Mouse (Mus musculus) adrenal gland, adult 2 months (tissue): ENCODE data around the gene Cbr2. TPM values are rescaled to one million over a fixed set of nuclear protein-coding genes. Genes with fewer than 3 reads are reported as not detected.
"Not testable (repeated sequence)": the region's sequence is repeated elsewhere in the genome, so short reads cannot be mapped to it uniquely, and the experiment has no call there.

Experiments
- DNase-seq: peaks from one replicate; pipeline ENCODE4 v3.0.0; 2021
- long read RNA-seq: library from polyadenylated mRNA; stranded (forward); transcript quantifications from one replicate; pipeline ENCODE4 v2.0.0, GENCODE M21; 2021
- polyA plus RNA-seq: library from polyadenylated mRNA; depleted of rRNA; stranded (reverse); fragments of >200 nt; gene quantifications from 2 replicates; pipeline ENCODE4 v1.2.3, GENCODE M21; 2012; rRNA removed
- total RNA-seq, 2 experiments: library from RNA; stranded (reverse); gene quantifications; 2 replicates each; pipeline ENCODE4 v1.2.3; 2021

Gene Cbr2
- 10 to 100 TPM in 1 of 2 experiments, 1 to 10 TPM in 1; 8.3 to 10.6 TPM for total RNA-seq
- 52.6 and 54.2 TPM in 2 replicates for polyA plus RNA-seq
- long read RNA-seq, partial matches to known transcripts, result 0 of 4 reads
- long read RNA-seq, other reads (novel, unspliced or antisense), result 0 of 4 reads

DNA sequence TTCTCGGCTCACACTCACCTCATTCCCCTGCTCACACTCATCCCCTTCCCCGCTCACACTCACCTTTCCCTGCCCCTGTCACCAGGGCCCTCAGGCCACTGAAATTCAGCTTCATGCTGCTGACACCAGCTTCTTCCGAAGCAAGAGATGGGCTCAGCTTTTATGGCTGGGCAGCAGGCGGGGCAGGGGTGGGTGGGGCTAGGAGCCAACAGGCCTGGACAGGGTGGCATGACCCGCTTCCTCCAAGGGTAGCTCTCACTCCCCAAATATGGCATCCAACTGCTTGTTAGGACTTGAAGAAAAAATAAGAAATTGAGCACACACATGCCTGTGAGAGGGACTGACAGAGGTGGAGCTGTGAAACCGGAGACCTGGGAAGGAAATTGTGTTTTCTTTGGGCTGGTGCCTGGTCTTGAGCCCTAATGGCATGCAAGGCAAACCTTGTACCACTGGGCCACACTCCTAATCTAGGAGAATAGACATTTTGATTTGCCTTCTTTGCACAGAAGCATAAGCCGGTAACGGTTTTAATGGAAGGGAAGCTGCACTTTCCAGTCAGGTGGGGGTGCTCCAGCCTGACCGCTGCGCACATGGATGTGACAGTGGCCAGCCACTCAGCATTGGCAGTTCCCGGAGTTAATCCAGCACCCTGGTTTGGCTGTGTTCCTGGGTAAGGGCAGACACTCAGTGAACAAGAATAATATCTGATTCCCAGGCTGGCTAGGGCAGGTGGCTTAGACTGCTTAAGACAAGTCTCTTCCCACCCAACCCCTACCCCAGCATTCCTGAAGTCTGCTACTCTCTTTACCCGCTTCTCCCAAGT is at the start of gene Cbr2:
Cbr2 (minus strand) TSS at position 257 of the 823 bp plus-strand sequence.
- DNase-seq, result no peak

DNA sequence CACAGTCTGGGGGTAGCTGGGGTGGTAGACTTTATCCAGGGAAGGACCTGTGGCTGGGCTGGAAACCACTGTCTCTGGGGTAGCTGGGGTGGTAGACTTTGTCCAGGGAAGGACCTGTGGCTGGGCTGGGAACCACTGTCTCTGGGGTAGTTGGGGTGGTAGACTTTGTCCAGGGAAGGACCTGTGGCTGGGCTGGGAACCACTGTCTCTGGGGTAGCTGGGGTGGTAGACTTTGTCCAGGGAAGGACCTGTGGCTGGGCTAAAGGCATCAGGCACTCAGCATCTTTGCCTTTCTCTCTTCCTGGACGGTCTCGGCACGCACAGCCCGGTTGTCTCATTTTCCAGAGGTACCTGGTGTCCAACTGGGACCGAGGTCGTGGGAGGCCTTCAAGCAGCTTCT is 49.4 kb upstream of the Cbr2 start:
- DNase-seq, result not testable (repeated sequence)

DNA sequence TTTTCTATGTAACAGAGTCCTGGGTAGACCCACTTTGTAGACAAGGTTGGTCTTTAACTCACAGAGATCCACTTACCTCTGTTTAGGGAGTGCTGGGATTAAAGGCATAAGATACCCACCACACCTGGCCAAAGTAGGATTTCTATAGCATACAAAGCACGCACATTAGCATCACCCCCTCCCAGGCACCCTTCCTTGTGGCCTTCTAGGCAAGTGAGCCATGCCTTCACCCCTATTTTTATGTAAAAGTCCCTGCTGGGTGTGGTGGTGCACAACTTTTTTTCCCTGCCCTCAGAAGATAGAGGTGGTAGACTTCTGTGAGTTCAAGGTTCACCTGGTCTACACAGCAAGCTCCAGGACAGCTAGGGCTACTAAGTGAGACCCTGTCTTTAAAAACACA is 48.0 kb upstream of the Cbr2 start:
- no peak for DNase-seq

DNA sequence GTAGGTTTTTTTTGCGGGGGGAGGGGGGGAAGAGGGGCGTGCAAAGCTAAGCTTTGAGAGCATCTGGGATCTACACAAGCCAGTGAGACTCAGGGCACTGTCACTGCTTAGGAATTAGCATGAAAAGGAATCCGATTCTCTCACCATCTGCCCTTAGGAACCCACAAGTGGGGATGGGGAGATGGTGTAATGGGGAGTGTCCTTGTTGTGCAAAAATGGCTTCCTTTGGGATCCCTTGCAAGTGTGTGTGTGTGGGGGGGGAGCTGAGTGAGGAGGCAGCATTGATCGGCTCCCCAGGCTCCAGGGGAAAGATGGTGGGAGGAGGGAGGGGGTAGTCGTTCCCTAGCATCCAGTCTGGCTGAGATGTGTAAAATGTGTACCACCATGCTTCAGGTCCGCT is 45.2 kb upstream of the Cbr2 start:
- DNase-seq, result no peak

DNA sequence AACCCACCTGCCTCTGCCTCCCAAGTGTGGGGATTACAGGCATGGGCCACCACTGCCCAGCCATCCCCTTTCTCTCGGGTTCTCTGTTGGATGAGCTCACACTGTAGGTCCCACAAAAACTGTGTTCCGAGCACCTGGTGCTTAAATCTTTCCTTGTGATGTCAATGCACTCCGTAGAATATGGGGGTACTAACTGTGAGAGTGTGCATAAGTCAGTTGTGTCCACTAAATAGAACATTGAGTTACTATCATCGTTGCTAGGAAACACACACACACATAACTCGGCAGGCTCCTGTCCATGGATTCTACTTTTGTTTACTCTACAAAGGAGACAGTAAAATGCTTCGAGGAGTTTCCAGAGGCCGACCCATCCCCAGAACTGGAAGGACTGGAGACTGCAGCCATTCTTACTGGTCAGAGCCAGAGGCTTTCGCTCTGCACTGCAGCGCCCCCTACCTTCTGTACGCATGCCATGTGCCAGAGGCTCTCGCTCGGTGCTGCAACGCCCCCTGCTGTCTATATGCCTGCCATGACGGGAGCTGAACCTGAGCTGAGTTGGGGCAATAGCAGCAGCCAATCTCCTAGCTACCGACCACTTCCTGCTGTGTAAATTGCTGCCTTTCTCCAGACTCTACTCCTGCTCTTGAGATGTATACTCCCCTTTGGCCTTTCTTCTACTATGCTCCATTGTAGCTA is 44.0 kb upstream of the Cbr2 start:
- DNase-seq, result peak; percentile 94

DNA sequence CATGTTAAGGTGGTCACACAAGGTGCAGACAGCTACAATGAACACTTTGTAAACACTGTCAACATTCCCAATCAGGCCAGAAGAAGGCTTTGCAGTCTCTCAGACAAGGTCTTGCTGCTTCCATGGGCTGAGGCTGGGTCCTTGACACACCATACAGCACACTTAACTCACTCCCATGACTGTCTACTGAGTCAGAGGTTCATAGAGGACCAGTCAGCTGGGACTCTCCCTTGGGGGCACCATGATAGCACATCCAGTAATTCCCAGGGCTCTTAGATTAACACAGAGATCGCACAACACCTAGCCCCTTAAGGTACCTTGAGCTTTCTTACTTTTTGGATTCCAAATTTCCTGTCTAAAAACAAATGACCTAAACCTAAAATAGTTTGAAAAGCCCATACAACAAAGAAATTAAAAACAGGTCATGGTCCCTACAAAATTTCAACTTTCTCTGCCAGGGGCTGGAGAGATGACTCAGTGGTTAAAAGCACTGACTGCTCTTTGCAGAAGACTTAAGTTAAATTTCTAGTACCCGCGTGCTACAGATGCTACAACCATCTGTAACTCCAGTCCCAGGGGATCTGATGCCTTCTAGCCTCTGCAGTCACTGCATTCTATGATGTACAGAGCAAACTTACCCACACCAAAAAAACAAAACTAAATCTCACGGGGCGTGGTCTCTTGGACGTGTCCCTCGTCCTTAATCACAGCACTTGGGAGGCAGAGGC is 41.7 kb upstream of the Cbr2 start:
- DNase-seq, result peak; percentile 72

DNA sequence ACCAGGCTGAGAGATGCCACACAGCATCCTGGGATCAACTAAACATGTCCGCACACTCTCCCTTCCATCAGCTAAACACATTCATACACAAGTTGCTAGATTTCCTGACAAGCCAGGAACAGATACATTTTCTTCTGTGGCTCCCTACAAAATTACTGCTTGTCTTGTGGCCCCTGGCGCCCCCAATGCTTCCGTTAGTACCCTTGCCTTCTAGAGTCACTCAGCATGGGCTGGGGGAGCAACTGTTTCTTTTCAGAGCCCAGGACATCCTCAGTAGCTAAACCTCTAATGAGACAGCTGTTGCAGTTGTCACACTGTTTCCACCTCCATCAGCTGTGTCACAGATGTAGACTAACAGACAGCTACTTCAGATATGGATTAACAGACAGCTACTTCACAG is 40.8 kb upstream of the Cbr2 start:
- no peak for DNase-seq

DNA sequence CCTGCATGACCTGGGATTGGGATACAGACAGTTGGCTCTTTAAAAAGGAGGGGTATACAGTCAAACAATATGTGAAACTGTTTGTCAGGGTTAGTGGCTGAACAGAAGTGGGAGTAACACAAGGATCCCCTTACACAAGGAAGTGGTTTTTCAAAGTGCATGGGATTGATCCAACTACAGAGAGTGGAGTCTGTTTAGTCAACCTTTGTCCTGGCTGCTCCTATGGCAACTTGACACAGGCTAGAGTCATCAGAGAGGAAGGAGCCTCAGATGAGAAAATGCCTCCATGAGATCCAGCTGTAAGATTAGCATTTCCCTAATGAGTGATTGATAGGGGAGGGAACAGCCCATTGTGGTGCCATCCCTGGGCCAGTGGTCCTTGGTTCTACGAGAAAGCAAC is 36.3 kb upstream of the Cbr2 start:
- DNase-seq, result no peak

DNA sequence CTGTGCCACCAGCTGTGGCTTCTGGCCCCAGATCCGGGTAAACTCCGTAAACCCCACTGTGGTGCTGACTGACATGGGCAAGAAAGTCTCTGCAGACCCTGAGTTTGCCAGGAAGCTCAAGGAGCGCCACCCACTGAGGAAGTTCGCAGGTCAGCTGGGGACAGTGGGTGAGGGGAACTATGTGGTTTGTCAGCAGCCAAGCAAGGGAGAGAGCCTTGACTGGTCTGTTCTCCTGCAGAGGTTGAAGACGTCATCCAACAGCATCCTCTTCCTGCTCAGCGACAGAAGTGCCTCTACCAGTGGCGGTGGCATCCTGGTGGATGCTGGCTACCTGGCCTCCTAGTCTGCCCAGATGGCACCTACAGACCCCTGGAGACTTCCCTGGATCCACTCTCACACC is 35.1 kb upstream of the Cbr2 start:
- DNase-seq, result not testable (repeated sequence)

DNA sequence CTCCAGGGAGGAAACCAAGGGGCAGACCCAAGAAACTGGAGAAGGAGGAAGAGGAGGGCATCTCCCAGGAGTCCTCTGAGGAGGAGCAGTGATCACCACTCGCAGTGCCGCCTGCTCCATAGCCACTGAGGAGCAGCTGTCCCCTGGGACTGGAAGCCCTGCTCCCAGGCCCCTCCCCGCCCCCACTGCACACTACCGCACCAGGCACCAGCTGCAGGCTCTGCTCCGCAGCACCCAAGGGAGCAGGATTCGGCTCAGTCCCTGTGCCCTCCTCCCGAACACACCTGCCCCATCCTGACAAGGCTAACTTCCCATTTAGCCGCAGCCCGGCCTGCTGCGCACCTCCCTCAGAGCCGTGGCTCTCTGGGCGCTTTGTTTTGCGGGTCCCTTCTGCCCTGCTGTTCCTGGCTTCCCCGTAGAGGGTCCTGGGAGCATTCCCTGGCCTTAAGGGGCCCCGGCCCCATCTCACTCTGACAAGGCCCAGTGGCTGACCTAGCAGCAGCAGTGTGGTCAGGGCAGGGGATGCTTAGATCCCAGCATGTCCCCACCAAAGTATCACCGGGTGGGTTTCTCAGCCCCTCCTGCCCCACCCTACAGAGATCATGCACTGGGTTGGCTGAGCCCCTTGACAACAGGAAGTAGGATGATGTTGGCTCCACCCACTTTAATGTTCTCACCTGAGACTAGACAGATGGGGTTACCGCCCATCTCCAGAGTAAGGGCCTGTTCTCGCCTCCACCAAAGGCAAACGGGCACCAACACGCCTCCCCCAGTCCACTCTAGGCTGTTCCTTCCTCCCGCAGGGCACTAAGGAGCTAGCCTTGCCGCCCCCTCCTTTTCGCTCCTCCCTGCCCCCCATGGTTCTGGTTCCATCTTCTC is 31.4 kb upstream of the Cbr2 start:
- DNase-seq, result not testable (repeated sequence)

DNA sequence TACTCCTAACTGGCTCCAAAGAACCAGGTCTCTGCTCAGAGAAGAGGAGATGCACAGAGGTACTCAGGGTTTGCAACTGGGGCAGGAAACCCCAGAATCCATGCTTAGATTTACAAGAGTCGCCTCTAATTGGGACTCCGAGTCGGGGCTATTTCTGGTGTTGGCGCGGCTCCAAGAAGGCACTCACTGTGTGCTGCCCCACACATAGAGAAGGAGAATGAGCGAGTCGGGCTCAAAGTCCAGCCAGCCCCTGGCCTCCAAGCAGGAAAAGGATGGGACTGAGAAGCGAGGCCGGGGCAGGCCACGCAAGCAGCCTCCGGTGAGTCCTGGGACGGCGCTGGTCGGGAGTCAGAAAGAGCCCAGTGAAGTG is 30.7 kb upstream of the Cbr2 start, which contains the start of gene Hmga1b:
Hmga1b (plus strand) TSS at position 123 of the 370 bp plus-strand sequence.
- DNase-seq, result not testable (repeated sequence)

DNA sequence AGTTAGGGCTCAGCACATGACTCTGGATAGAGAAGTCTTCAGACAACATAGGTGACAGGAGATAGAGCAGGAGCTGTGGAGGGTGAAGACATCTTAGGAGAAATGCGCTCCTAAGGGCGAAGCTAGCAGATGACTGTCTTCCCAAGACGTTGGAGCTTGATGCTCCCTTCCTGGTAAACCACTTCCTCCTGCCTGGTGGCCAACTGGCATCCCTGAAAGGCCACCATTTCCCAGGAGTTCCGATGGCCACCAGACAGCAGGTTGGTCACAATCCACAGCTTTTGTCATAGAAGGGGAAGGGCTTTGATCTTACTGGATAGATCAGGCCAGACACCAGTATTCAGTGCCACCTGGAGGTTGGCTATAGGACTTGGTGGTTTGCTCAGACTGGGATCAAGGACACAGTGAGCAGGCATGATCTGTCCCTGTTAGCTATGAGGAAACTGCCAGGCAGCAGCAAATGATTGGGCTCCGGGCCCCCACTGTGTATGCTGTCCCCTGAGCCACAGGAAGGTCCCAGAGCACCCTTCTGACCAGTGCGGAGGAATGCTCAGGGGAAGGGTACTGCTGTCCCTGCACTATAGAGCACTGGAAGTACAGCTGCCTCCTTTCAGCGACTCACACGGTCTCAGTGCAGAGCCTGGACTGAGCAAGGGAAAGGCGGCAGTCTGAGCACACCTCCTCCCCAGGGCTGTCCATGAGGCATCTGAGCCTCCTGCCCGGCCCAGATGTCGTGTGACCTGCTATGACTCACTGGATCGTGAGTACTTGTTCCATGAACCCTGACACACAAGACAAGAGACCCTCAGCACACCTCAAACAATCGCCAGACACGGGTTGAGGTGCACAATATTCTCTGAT is 30.1 kb upstream of the Cbr2 start:
- DNase-seq, result no peak

DNA sequence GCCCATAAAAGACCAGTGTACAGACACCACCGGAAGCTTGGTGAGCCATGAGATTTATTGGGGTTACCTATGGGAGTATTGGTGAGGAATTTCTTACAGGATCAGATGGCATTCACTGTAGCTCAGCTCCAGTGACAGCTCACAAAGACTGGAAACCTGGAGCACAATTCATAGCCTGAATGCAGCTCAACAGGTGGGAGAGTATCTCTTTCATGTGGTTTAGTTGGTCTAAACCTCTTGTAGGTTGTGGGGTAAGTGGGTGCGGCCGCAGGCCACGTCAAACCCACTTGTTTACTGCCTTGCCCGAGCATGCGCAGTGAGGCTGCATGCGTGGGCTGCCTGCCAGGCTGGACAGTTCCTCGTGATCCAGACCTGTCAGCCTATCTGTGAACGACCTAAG is 28.3 kb upstream of the Cbr2 start:
- no peak for DNase-seq

DNA sequence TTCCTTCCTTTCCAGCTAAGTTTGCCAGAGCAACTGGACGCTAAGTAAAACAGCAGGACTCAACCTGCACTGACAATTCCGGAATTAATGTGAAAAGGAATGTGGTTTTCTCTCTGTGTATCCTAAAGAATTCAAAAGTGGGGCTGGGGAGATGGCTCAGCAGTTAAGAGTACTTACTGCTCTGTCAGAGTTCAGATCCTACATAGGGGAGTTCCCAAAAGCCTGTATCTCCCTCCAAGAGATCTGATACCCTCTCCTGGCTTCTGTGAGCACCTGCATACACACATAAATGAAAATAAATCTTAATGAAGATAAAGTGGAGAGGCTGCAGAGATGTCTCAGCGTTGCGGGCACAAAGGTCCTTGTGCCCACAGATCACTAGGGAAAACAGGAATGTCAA is 19.7 kb upstream of the Cbr2 start:
- DNase-seq, result no peak

DNA sequence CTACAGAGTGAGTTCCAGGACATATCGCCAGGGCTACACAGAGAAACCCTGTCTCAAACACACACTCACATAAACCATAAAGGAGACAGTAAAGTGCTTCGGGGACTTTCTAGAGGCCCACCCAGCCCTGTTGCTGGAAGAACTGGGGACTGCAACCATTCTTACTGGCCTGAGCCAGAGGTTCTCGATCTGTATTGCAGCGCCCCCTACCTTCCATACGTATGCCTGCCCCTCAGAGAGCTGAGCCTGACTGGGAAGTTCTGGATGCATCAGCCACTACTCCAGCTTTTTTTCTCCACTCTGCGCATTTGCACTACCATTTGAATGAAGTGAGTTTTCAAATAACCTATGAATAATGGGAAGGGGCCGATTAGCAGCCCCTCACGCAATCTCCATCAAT is 17.5 kb upstream of the Cbr2 start:
- peak; percentile 46 for DNase-seq

DNA sequence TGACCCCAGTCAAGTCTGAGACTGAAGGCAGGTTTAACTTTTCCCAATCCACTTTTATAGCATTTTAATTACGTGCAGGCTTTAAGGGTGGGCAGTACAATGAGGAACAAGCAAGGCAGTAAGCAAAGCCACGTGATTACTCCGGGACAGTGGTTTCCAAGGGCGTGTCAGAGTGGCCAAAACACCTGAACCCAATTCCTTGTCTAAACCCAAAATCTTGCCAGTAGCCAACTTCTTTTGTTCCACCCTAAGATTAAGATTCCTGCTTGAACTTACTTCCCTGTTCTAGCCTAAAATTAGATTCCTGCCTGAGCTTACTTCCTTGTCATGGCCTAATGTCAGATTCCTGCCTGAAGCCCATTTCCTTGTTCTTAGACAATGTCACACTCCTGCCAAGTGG is 16.1 kb upstream of the Cbr2 start:
- no peak for DNase-seq

DNA sequence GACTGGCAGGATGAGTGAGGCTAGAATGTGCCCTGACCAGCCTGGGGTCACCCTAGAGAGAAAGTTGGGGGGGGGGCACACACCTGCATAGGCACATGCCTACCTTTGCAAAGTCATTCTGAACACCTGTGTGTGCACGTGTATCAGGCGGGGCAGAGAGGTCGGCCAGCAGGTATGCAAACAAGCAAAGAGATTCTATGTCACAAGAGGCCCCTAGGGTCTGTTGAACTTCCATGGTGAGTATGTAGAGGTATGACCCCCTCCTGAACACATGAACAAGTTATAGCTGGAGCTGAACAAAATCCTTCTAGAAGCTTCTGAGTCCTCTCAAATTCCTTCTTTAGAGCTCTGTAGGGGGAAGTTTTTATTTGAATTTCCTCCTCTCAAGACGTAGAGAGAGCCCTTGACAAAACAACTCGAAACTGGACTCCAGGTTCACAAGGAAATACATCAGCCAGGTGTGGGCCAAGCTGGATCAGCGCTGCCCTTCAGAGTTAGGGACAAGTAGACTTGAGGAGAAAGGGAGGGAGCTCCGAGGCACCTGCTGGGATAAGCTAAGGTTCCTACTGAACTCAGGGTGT is 12.3 kb upstream of the Cbr2 start:
- no peak for DNase-seq

DNA sequence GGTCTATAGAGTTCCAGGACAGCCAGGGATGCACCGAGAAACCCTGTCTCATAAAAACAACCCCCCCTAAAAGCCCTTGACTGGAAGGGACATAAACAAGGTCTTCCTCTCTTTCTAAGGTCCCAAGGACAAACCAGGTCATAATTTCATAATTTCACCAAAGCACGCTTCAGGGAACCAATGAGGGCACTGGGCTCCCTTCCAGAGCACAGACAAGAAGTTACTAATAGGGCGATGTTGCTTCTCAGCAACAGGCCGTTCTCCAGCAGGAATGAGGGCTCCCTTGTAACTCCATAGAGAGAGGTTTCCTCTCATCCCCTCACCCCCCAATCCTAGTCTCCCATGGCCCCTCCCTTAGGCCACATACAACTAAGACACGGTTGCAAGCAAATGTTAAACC is 9.1 kb upstream of the Cbr2 start:
- DNase-seq, result peak; percentile 75

DNA sequence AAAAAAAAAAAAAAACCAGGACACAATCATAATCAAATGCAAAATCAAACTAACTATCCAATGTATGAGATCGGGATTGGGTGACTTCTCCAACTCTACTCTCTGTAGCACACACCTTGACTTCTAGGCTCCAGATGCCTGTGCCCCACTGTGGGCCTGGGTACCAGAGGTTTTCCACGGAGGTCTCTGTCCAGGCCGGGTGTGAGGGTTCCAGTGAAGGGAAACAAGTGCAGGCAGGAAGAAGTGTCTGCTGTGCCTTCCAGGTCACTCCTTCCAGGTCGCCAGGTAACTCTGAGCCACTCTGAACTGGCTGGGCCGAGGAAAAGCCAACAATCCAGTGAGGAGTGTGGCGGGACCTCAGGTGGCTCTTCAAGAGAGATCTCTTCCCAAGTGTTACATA is 4.5 kb upstream of the Cbr2 start:
- no peak for DNase-seq

DNA sequence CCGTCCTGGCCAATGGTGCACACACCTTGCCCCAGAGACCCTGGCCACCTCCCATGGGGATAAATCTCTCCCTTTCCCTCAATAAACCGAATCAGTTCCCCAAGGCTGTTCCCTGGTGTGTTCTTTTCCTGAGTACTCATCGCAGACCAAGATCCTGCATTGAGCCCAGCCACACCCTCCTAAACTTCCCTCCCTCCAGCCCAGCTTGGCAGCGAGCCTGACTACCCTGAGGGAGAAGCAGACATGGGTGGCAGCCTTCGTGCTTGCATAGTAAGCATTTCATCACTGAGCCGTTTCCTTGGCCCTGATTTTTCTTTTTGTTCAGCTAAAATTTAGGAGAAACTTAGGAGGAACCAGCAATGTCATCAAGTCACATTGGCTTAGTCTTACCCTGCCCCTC is 1.6 kb upstream of the Cbr2 start:
- peak; percentile 79 for DNase-seq
